Mouse (Mus musculus) heart, adult 9 months (tissue): ENCODE data around the gene Tst.

Source experiments
- DNase-seq, 2 experiments: peaks; one replicate each; pipeline ENCODE4 v3.0.0; 2022; ENCODE audit warnings: low spot score in 2 of 2

Tst gene

GRCm38 (mm10) chr15:78385564-78385963, 20.1 kb downstream of the Tst start:
- DNase-seq, result no peak

GRCm38 (mm10) chr15:78384220-78385116, 21.2 kb downstream of the Tst start:
- DNase-seq, result no peak

DNA sequence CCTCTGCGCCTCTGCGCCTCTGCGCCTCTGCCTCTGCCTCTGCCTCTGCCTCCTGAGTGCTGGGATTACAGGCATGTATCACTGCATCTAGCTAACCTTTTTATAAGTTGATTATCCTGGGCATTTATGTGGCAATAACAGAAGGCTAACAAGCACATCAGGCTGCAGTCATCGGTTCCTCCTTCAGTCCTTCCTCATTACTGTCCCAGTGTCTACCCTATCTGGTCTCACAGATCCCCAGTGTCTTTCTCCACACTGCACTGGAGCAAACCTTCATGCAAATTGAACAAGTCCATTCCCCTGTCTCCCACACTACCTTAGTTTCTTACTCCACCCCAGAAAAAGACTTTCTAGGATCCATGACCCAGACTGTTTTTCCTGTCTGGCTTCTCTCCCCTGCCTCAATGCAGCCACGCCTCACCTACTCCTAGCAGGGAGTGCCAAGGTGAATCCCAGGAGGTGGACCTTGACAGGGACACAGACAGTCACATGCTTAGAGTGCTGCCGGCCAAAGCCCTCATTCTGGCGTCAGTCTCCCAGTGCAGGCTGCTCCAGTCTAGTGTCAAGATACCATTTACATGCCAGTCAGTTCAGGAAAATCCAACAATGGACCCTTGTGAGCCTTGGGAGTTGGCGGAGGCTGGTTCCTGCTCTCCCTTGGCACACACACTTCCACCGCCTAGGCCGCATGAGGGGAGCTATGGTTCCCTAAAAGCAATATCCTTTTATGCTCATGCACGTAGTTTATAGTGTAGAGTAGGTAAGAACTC, 22.1 kb downstream of the Tst start:
- peak; percentile 34 to 37 for DNase-seq

- DNase-seq, result no peak
Measured at GRCm38 (mm10) chr15:78382115-78382514, 23.6 kb downstream of the Tst start.

- DNase-seq, result no peak
Measured at GRCm38 (mm10) chr15:78380741-78381140, 25.0 kb downstream of the Tst start.

GRCm38 (mm10) chr15:78380208-78380607, 25.5 kb downstream of the Tst start:
- DNase-seq, result no peak

DNA sequence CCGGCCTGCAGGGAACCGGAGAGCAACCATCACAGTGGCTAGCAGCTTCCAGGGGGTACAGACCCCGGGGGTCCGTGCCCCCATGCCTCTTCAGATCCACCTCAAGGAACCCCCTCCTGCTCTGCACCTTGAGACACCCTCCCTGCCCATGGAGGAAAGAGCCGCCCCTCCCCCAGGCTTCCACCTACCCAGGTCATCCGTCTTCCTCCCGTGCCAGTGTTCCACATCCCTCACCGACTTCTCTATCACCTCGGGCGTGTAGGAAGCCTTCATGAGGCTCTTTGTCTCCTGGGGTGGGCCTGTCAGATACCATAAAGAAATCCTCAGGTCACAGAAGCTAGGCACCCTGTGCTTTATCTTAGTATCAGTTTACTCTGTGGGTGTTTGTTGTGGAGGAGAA, 27.2 kb downstream of the Tst start:
- DNase-seq, result no peak

DNA sequence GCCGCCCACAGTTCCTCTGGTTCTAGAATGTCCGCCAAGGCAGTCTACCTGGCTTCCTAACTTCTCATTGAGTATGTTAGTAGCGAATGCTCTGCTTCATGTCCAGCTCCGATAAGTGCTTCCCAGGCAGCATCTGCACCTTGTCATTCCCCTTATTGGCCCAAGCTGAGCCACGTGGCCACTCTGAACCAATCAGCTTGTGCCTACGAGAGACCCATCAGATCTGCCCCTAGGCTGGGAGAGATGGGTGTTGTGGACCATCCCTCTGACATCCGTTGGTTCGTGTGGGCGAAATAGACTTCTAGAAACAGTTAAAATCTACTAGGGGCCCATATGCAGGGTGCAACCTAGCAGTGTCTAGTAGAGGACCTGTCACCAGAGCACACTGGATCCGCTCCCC, 27.8 kb downstream of the Tst start:
- no peak for DNase-seq

DNA sequence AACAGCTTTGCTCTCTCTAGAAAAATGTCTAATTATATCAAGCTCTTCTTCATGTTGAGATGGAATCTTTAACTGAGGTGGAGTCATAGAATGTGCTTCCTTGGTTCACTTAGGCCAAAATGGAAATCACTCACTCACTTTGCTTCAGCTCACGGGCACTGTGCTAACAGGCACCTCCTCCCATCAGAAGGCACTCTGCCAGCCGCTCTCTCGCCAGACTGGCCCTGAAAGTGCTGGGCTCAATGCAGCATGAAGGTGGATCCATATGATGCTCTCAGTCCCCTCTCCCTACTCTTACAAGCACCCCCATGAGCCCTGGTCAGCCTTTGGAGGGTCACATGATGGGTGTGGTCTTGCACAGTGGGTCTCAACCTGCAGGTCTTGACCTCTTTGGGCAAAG, 31.5 kb downstream of the Tst start:
- DNase-seq, result no peak

- no peak for DNase-seq
Measured at GRCm38 (mm10) chr15:78372796-78373195, 32.9 kb downstream of the Tst start.

DNA sequence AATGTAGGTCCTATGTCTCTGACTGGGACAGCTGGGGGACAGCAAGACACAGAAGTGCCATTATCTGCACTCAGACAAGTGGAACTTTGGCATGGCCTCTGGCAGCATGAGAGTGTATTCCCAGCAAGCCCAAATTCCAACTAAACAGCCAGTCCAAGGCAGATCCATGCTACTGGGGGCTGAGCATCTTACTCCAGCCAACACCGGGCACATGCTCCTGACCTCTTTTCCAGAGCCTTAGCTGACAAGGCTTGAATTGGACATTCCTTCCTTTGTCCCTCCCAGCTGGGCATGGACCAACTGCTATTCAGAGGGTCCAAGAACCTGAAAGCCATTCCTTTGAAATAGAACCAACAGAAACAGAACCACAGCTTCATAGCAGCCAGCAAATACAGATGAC, 36.1 kb downstream of the Tst start:
- no peak for DNase-seq

GRCm38 (mm10) chr15:78368926-78369346, 36.8 kb downstream of the Tst start:
- DNase-seq, result peak; percentile 18 to 23

DNA sequence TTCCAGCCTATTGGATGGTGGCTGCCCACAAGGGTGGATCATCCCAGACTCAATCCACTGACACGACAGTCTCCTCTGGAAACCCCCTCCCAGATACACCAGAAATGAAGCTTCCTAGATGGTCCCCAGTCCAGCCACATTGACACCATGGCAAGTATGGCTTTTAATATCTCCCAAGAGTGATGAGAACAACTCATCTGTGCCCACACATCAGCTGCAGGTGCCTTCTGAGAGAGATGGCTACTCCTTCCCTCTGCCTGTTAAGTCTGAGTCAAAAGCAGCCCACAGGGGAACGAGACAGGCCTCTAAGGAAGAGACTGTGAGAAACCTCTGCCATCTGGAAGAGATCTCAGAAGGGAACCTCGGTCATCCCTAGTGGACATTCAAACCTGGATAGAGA, 37.9 kb downstream of the Tst start:
- DNase-seq, result no peak

DNA sequence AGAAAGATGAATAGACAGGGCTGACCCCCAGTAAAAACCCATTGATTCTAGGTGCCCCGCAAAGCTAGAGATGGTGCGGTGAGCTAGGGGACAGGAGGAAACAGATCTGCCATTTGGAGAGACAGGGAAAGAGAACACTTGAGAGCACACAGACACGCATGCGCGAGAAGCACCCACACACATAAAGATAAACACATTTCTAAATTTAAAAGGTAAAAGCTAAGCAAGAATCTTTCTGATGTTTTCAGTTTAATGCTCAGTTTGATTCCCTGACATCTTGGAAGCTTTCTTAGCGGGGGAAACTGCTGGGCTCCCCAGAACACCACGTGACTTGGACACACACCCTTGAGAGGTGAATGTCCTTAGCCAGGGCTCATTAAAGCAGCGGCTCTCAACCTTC, 38.8 kb downstream of the Tst start:
- no peak for DNase-seq

DNA sequence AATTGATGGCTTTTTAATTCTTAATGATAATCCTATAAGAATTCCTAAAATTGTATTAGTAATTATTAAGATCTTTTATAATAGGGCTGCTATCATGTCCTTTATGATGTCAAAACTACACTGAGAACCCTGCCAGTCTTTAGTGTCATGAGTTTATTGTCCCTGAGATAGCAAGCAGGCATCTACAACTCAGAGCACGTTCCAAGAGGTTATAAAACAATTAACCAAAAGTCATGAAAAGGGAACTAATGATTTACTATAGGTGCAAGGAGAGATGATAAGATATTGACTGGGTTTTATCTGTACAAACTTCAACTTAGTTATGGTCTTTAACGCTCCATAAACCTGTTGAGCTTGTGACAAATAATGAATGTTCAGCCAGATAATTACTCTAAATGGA, 39.8 kb downstream of the Tst start:
- DNase-seq, result no peak

GRCm38 (mm10) chr15:78355548-78355947, 50.2 kb downstream of the Tst start:
- no peak for DNase-seq

- DNase-seq, result no peak
Measured at GRCm38 (mm10) chr15:78354958-78355357, 50.7 kb downstream of the Tst start.

DNA sequence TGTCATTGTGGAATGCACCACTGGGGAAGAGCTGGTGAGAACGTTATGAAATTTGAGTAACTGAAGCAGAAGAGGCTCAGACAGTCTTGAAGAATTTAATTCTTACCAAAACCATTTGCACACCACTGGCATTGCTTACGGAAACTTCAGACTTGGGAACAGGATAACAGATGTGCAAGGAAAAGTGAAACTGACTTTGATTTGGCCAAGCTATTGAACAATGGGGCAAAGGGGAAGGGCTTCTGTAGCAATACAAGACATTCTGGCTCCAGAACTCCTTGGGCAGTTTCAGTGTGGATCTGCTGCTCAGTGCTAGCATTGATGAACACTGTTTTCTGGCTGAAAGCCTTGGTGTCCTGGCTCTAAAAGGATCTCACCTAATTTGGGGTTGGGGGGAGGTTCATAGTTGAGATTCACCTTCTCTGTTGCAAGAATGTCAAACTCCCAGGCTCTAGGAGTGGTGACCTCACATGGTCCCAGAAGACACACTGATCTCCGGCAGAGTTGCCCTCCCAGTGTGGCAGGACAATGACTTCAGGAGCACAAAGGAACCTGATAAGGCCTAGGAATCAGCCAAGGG, 54.0 kb downstream of the Tst start:
- peak; percentile 17 to 29 for DNase-seq
